Mouse (Mus musculus) CH12.LX (cell line): ENCODE results near the gene Nlrc3. TPM values are rescaled to one million over a fixed set of nuclear protein-coding genes. Genes with fewer than 3 reads are reported as not detected.

Experiments used
- DNase-seq: peaks from one replicate; pipeline ENCODE4 v3.0.0-alpha.2; 2013; ENCODE audit errors: extremely low read depth
- H3K27ac ChIP-seq: 2 replicates; pipeline ENCODE4 v1.5.1; 2012; ENCODE audit warnings: low read depth, mild to moderate bottlenecking, control low read depth, moderate library complexity; ENCODE audit not compliant: insufficient read depth
- H3K27me3 ChIP-seq: replicated peaks from 2 replicates; pipeline ENCODE3; 2012; ENCODE audit warnings: inconsistent platforms
- H3K36me3 ChIP-seq, 2 experiments: replicated peaks in 1 of 2; 2 replicates each; pipeline versions ENCODE3 to v1.6.1; 2012; ENCODE audit warnings: inconsistent platforms in 1 of 2, low read length in 1 of 2, mild to moderate bottlenecking in 1 of 2, mixed read lengths in 1 of 2, moderate library complexity in 1 of 2; ENCODE audit not compliant: control insufficient read depth in 1 of 2, insufficient read depth in 1 of 2
- H3K4me1 ChIP-seq, 2 experiments: 2 replicates each; pipeline ENCODE4 v1.6.1; 2012; ENCODE audit warnings: inconsistent platforms in 1 of 2, moderate library complexity in 1 of 2; ENCODE audit not compliant: insufficient read depth in 2 of 2, control insufficient read depth in 1 of 2
- H3K4me2 ChIP-seq: 2 replicates; pipeline ENCODE4 v1.6.1; 2012; ENCODE audit warnings: low read depth, mild to moderate bottlenecking, control low read depth; ENCODE audit not compliant: poor library complexity, insufficient read depth, severe bottlenecking
- H3K4me3 ChIP-seq, 3 experiments: fragments of 150-350 bp in 1 of 3; sonication (generic) in 1 of 3; replicated peaks in 1 of 3; 2 replicates each; pipeline versions ENCODE3 to v1.5.1; 2011 to 2012; ENCODE audit warnings: low read depth in 2 of 3, low read length in 2 of 3, mild to moderate bottlenecking in 2 of 3, moderate library complexity in 2 of 3, control low read depth in 1 of 3, improper control_type of control experiment in 1 of 3, inconsistent platforms in 1 of 3, mixed read lengths in 1 of 3; ENCODE audit not compliant: poor library complexity in 1 of 3
- H3K79me2 ChIP-seq: replicated peaks from 2 replicates; pipeline ENCODE4 v1.6.1; 2012; ENCODE audit warnings: mild to moderate bottlenecking, moderate library complexity; ENCODE audit not compliant: control insufficient read depth, poor library complexity, insufficient read depth, severe bottlenecking; ENCODE audit errors: extremely low read depth
- H3K9ac ChIP-seq: 2 replicates; pipeline ENCODE4 v1.6.1; 2012; ENCODE audit warnings: low read depth, mild to moderate bottlenecking, control low read depth, moderate library complexity; ENCODE audit not compliant: insufficient read depth
- H3K9me3 ChIP-seq: replicated peaks from 2 replicates; pipeline ENCODE3; 2012; ENCODE audit warnings: low read length, inconsistent platforms, mixed read lengths
- CHD1 ChIP-seq: IDR thresholded peaks from 2 replicates; pipeline ENCODE4 v1.6.1; 2012; ENCODE audit warnings: low read depth, low read length, improper control_type of control experiment, inconsistent platforms
- E2F4 ChIP-seq: IDR thresholded peaks from 2 replicates; pipeline ENCODE4 v1.6.1; 2011; ENCODE audit warnings: low read depth, low read length, improper control_type of control experiment; ENCODE audit not compliant: insufficient replicate concordance
- EP300 ChIP-seq: IDR thresholded peaks from 2 replicates; pipeline ENCODE4 v1.6.1; 2011; ENCODE audit warnings: low read length, improper control_type of control experiment
- IRF4 ChIP-seq: IDR thresholded peaks from 2 replicates; pipeline ENCODE4 v1.6.1; 2014; ENCODE audit warnings: low read depth, mild to moderate bottlenecking, inconsistent platforms, low read length, improper control_type of control experiment
- JUN ChIP-seq: IDR thresholded peaks from 2 replicates; pipeline ENCODE4 v1.6.1; 2011; ENCODE audit warnings: low read depth, mild to moderate bottlenecking, low read length, improper control_type of control experiment, moderate library complexity; ENCODE audit not compliant: insufficient read depth
- KAT2A ChIP-seq: IDR thresholded peaks from 2 replicates; pipeline ENCODE4 v1.6.1; 2012; ENCODE audit warnings: low read length, improper control_type of control experiment, inconsistent platforms; ENCODE audit not compliant: insufficient replicate concordance
- MAFK ChIP-seq: IDR thresholded peaks from 2 replicates; pipeline ENCODE4 v1.6.1; 2011; ENCODE audit warnings: low read length, improper control_type of control experiment; ENCODE audit not compliant: insufficient replicate concordance
- MEF2A ChIP-seq: IDR thresholded peaks from 2 replicates; pipeline ENCODE4 v1.6.1; 2014; ENCODE audit warnings: low read depth, mild to moderate bottlenecking, inconsistent platforms, low read length, improper control_type of control experiment, borderline replicate concordance
- MXI1 ChIP-seq: IDR thresholded peaks from 2 replicates; pipeline ENCODE4 v1.6.1; 2011; ENCODE audit warnings: mild to moderate bottlenecking, low read depth, low read length, improper control_type of control experiment
- MYC ChIP-seq: IDR thresholded peaks from 2 replicates; pipeline ENCODE4 v1.6.1; 2011; ENCODE audit warnings: low read depth, mild to moderate bottlenecking, improper control_type of control experiment, low read length
- NELFE ChIP-seq: IDR thresholded peaks from 2 replicates; pipeline ENCODE4 v1.6.1; 2011; ENCODE audit warnings: low read depth, low read length, improper control_type of control experiment
- NRF1 ChIP-seq: IDR thresholded peaks from 2 replicates; pipeline ENCODE4 v1.6.1; 2014; ENCODE audit warnings: low read depth, mild to moderate bottlenecking, inconsistent platforms, low read length, improper control_type of control experiment, moderate library complexity
- POLR2A ChIP-seq: IDR thresholded peaks from 2 replicates; pipeline ENCODE4 v1.6.1; 2011; ENCODE audit warnings: low read depth, mild to moderate bottlenecking, improper control_type of control experiment, low read length
- POLR2AphosphoS2 ChIP-seq: IDR thresholded peaks from 2 replicates; pipeline ENCODE4 v1.6.1; 2011; ENCODE audit warnings: low read depth, low read length, improper control_type of control experiment
- RAD21 ChIP-seq: IDR thresholded peaks from 2 replicates; pipeline ENCODE4 v1.6.1; 2011; ENCODE audit warnings: low read depth, mild to moderate bottlenecking, low read length, improper control_type of control experiment, moderate library complexity
- SIN3A ChIP-seq: IDR thresholded peaks from 2 replicates; pipeline ENCODE4 v1.6.1; 2012; ENCODE audit warnings: low read length, improper control_type of control experiment, inconsistent platforms
- SMC3 ChIP-seq: IDR thresholded peaks from 2 replicates; pipeline ENCODE4 v1.6.1; 2011; ENCODE audit warnings: low read depth, low read length, improper control_type of control experiment
- TBP ChIP-seq: conservative IDR thresholded peaks from 2 replicates; pipeline ENCODE4 v1.6.1; 2011; ENCODE audit warnings: low read depth, low read length, improper control_type of control experiment
- UBTF ChIP-seq: IDR thresholded peaks from 2 replicates; pipeline ENCODE4 v1.6.1; 2012; ENCODE audit warnings: low read depth, mild to moderate bottlenecking, inconsistent platforms, low read length, improper control_type of control experiment, moderate library complexity
- ZC3H11A ChIP-seq: IDR thresholded peaks from 2 replicates; pipeline ENCODE4 v1.6.1; 2012; ENCODE audit warnings: low read depth, mild to moderate bottlenecking, inconsistent platforms, low read length, improper control_type of control experiment
- ZMIZ1 ChIP-seq: IDR thresholded peaks from 2 replicates; pipeline ENCODE4 v1.6.1; 2012; ENCODE audit warnings: low read depth, mild to moderate bottlenecking, inconsistent platforms, low read length, improper control_type of control experiment
- ZNF384 ChIP-seq: IDR thresholded peaks from 2 replicates; pipeline ENCODE4 v1.6.1; 2012; ENCODE audit warnings: low read depth, low read length, improper control_type of control experiment, inconsistent platforms
- dilution Hi-C: fragments of 300-500 bp; cut with MboI; formaldehyde crosslinking; loops from 2 replicates; pipeline ENCODE4 v1.14.3; 2020; ENCODE audit warnings: low sequenced_read_pairs; ENCODE audit not compliant: extremely low pct_unique_long_range_greater_than_20kb, extremely low pct_ligation_motif_present
- in situ Hi-C: fragments of 300-500 bp; cut with MboI; formaldehyde crosslinking; loops from 3 replicates; pipeline ENCODE4 v1.14.3; 2019; ENCODE audit warnings: low sequenced_read_pairs, low pct_ligation_motif_present, low pct_unique_long_range_greater_than_20kb, mixed read lengths
- polyA plus RNA-seq: library from polyadenylated mRNA; unstranded; fragments of >175 nt; gene quantifications from 2 replicates; pipeline ENCODE4 v1.2.1, GENCODE M21; 2012; ENCODE audit warnings: low read depth; ENCODE audit not compliant: insufficient read length
- total RNA-seq, 2 experiments: library from RNA; depleted of rRNA; stranded (reverse); fragments of 300-350 nt in 1 of 2; fragments of >200 nt in 1 of 2; gene quantifications; 2 replicates each; pipeline ENCODE4 v1.2.3; 2012 to 2014

The Nlrc3 gene
- total and polyA plus RNA-seq, 3 experiments = 0.13 to 0.69 TPM; not detected in 1

- Histone ChIP-seq H3K4me3 (no peak overlapping the region), H3K36me3 (peaks cover 68 to 90% of the 10 kb centered on the region in 2 experiments)
- in situ Hi-C loops = no loop called here
Observed at GRCm38 (mm10) chr16:3934091-3934490, 42.3 kb downstream of the Nlrc3 start.

GRCm38 (mm10) chr16:3933536-3933935 lies 42.9 kb downstream of the Nlrc3 start:
- in situ Hi-C loops = no loop called here
- Histone ChIP-seq H3K27ac (no peak overlapping the region), H3K4me3 (no peak overlapping the region), H3K27me3 (no peaks in the 10 kb centered on the region), H3K9me3 (no peaks in the 10 kb centered on the region), H3K36me3 (peaks cover 67 to 89% of the 10 kb centered on the region in 2 experiments), H3K4me1 (peaks cover 0 to 2% of the 10 kb centered on the region in 2 experiments; a peak in 1 of 4 replicates), H3K9ac (no peak overlapping the region), H3K4me2 (no peak overlapping the region), H3K79me2 (no peaks in the 10 kb centered on the region)
- DNase-seq = no peak
- dilution Hi-C loops = no loop called here
- TF ChIP-seq MEF2A (no peak), SIN3A (no peak), ZMIZ1 (no peak), SMC3 (no peak), MXI1 (no peak), E2F4 (no peak), TBP (no peak), KAT2A (no peak), POLR2A (no peak), ZC3H11A (no peak), IRF4 (no peak)
- TF ChIP-seq, all 38 proteins: peak for 0

More at GRCm38 (mm10) chr16:3934091-3934490, 42.3 kb downstream of the Nlrc3 start:
- H3K4me2 ChIP-seq = no peak overlapping the region
- H3K79me2 ChIP-seq = no peaks in the 10 kb centered on the region
- H3K27ac ChIP-seq = no peak overlapping the region
- H3K9me3 ChIP-seq = no peaks in the 10 kb centered on the region
- DNase-seq = no peak
- TF ChIP-seq ZNF384 (no peak), UBTF (no peak), JUN (no peak), NELFE (no peak), MEF2A (no peak), E2F4 (no peak), RAD21 (no peak), POLR2AphosphoS2 (no peak), POLR2A (no peak), MYC (no peak), EP300 (no peak), MAFK (no peak), CHD1 (no peak), NRF1 (no peak)
- no peak overlapping the region for H3K9ac ChIP-seq
- no peaks in the 10 kb centered on the region for H3K27me3 ChIP-seq
- dilution Hi-C loops = no loop called here
- H3K4me1 ChIP-seq = peaks cover 0 to 2% of the 10 kb centered on the region in 2 experiments; a peak in 1 of 4 replicates
